Mouse (Mus musculus): ENCODE data around the gene Mag. TPM values are rescaled to one million over a fixed set of nuclear protein-coding genes. Genes with fewer than 3 reads are reported as not detected.
"Not testable (repeated sequence)": the region's sequence is repeated elsewhere in the genome, so short reads cannot be mapped to it uniquely, and the experiment has no call there.

Gene Mag
- total RNA-seq, 2 experiments from 2014 or later: 25.3 to 30.7 TPM

DNA sequence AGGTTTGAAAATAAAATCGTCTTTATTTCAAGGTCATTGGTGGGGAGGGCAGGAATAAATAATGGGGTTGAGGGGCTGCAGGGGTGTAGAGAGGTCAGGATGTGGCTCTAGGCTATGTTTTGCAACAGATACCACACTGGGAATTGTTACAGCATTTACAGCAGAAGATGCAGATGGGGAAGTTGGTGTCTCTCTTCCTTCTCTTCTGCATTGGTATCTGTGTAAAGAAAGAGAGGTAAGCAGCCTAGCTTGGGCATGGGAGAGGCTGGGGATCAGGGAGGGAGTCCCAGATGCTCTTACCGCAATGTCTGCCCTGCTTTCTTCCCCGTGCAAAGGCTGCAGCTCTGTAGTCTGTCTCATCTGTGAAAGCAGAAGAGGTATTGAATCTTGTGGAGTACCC, 27.7 kb upstream of the Mag start:
- DNase-seq (ENCODE audit: low spot score in 2 of 2): not testable (repeated sequence)

GRCm38 (mm10) chr7:30940070-30940469, 25.4 kb upstream of the Mag start:
- not testable (repeated sequence) for DNase-seq (ENCODE audit: low spot score in 2 of 2)

GRCm38 (mm10) chr7:30935422-30936099, 20.9 kb upstream of the Mag start:
- DNase-seq (ENCODE audit: low spot score in 2 of 2): not testable (repeated sequence)

- DNase-seq (ENCODE audit: low spot score in 2 of 2): not testable (repeated sequence)
These were observed 9.9 kb upstream of the Mag start, which contains the start of gene Hamp2 for GRCm38 (mm10) chr7:30924581-30924980. Gene Hamp2, minus strand, starts transcription at chr7:30924681.

DNA sequence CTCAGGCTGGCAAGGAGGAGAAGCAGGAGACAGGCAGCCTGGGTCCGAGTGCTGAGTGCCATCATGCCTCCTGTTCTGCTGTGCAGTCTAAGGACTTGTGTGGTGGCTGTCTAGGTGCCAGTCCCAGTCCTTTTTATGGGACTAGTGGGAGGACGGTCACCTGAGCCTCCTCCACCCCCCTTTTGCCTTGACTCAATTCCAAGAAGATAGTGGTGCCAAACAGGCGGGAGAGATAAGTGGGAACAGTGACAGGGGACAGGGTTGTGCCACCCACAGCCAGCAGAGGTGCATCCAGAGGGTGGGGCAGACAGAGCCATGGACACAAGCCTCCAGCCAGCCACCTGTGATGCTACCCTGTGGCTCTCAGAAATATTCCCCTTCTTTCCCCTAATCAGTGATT, 9.4 kb upstream of the Mag start:
- no peak for DNase-seq (ENCODE audit: low spot score in 2 of 2)

GRCm38 (mm10) chr7:30922490-30922889, 7.8 kb upstream of the Mag start:
- not testable (repeated sequence) for DNase-seq (ENCODE audit: low spot score in 2 of 2)

- no peak for DNase-seq (ENCODE audit: low spot score in 2 of 2)
These were observed 5.5 kb upstream of the Mag start for GRCm38 (mm10) chr7:30920217-30920616.

DNA sequence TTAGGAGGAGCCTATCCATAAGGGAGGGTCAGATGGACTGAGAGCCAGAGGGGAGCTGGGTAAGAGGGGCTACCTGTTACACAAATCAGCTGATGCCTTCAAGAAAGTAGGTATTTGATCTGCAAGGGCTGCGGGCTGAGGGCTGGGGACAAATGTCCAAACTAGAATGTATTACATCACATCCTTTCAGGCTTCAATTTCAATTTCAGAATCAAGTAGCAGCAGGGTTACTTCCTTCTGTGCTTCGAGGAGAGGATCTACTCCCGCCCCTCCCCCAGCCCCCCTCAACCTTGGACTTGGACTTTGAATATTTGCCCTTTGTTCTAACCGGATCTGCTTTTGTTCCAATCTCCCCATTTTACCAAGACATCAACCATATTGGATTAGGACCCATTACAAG, 2.5 kb upstream of the Mag start:
- no peak for DNase-seq (ENCODE audit: low spot score in 2 of 2)

GRCm38 (mm10) chr7:30916713-30917112, 2.0 kb upstream of the Mag start:
- DNase-seq (ENCODE audit: low spot score in 2 of 2): no peak

DNA sequence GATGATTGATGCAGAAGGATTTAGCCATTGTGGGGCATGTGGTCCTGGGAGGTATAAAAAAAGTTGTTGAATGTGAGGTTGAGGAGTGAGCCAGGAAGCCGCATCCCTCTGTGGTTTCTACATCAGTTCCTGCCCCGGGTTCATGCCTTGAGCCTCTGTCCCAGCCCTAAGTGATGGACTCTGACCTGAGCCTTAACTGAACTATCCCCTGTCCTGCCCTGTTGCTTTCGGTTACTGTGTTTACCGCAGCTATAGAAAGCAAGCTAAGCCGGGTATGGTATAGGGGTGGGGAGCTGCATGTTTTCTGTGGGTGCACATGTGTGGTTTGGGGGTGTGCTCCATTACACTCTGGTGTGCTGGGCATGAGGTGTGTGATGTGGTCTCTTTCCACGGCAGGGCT, 4.9 kb downstream of the Mag start:
- DNase-seq (ENCODE audit: low spot score in 2 of 2): no peak

- no peak for DNase-seq (ENCODE audit: low spot score in 2 of 2)
These were observed 5.7 kb downstream of the Mag start for GRCm38 (mm10) chr7:30908992-30909431.

- DNase-seq (ENCODE audit: low spot score in 2 of 2): no peak
These were observed 6.2 kb downstream of the Mag start for GRCm38 (mm10) chr7:30908277-30908991.

DNA sequence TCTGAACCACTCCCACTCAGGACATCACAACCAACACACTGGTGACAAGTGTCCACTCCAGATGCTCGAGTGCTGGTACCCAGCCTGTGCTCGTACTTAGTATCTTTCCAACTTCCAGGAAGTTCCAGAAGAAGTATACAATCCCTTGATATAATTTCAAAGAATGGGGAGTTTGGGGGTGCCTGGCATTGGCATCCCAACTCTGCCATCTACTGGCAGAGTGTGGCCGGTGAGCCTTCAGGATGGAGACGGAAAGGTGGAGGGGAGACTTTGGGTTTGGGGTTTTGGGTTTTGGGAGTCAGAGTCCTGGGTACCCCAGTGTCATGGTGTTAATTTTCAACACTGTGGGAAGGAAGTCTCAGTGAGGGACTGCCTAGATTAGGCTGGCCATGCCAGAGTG, 10.6 kb downstream of the Mag start:
- peak; percentile 28 to 52 for DNase-seq (ENCODE audit: low spot score in 2 of 2)

GRCm38 (mm10) chr7:30895217-30895616, 19.5 kb downstream of the Mag start:
- DNase-seq (ENCODE audit: low spot score in 2 of 2): no peak

DNA sequence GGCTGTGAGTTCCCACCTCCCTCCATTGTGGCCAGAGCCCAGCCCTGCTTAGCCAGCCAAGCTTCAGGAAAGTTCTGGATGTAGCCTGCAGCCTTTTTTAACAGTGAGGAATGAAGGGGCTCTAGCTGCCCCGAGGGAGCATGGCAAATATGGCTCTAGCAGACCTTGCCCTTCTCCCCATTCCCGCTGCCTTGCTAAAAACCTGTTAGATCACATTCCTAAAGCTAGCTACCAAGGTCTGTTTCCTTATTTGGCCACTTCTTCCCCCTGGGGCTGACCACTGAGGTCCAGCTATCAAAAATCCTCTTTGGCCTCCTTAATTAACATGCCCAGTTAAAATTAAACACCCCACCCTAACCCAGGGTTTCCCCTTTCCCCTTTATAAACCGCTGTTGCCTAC, 22.2 kb downstream of the Mag start:
- DNase-seq (ENCODE audit: low spot score in 2 of 2): no peak

GRCm38 (mm10) chr7:30891746-30892145, 22.9 kb downstream of the Mag start:
- DNase-seq (ENCODE audit: low spot score in 2 of 2): no peak

- no peak for DNase-seq (ENCODE audit: low spot score in 2 of 2)
These were observed 24.0 kb downstream of the Mag start for GRCm38 (mm10) chr7:30890681-30891080.

DNA sequence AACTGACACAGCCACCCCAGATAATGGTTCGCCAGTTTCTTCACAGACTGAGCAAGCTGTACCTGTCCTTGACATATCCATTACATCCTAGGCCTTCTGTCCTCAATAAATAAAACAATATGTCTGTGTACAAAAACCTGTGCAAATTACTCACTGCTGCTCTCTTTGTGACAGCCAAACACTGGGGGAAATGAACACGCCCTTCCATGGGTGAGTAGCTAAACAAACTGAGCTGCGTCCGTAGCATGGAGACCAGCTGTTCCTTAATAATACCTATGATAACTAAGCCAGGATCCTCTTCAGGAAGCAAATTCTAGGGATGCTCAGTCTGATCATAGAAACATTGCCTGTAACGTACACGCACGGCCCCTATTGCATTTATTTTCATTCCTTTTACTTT, 25.9 kb downstream of the Mag start:
- DNase-seq (ENCODE audit: low spot score in 2 of 2): no peak

DNA sequence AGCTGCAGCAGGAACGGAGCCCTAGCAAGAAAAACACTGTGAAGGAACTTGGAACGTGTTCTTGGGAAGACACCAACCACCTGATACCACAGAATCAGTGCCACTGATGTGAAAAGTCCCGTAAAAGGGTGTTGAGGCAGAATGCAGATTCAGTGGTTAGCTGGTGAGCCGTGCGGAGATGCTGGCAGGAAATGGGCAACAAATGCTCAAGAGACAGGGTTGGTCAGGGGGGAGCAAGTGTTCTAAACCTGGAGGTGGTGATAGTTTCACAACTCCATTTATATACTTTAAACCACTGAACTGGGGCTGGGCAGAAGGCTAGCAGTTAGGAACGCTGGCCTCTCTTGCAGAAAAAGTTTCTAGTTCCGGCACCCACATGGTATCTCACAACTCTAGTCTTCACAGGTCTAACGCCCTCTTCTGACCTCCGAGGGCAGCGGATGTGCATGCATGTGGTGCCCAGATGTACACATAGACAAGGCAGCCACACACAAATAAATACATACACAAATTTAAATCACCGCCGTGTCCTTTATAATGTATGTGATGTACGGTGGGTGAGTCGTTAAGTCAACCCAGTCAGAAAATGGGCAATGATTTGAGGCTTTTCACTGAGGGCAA, 27.0 kb downstream of the Mag start:
- DNase-seq (ENCODE audit: low spot score in 2 of 2): peak; percentile 17 to 21

GRCm38 (mm10) chr7:30886852-30887251, 27.8 kb downstream of the Mag start:
- DNase-seq (ENCODE audit: low spot score in 2 of 2): no peak

DNA sequence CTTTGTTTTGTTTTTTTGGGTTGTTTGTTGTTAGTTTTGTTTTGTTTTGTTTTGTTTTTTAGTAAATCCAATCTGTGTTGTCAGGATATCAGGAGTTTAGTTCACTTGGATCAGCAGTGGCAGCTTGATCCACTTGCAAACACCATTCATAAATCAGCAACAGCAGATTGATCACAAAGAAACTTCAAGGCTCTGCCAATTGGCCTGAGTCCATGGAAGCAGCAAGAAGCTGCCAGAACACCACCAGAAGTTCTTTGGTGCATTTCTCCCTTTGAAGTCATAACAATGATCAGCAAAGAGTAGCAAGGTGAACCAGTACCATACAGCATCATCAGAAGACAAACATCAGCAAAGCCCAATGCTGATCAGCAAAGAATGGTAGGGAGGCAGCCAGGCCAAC, 30.6 kb downstream of the Mag start:
- DNase-seq (ENCODE audit: low spot score in 2 of 2): peak in 1 of 2 experiments; percentile 19

GRCm38 (mm10) chr7:30881367-30881766, 33.3 kb downstream of the Mag start:
- no peak for DNase-seq (ENCODE audit: low spot score in 2 of 2)
